Mouse (Mus musculus) lung, adult 2 months (tissue): ENCODE data around the gene Lgals4.

ENCODE experiments used
- CTCF ChIP-seq: fragments of 200-500 bp; IDR thresholded peaks from 2 replicates; pipeline ENCODE4 v1.5.1; 2011; ENCODE audit warnings: mild to moderate bottlenecking, low read length, control low read depth; ENCODE audit not compliant: insufficient read depth
- POLR2A ChIP-seq: fragments of 200-500 bp; IDR thresholded peaks from 2 replicates; pipeline ENCODE4 v1.6.1; 2011; ENCODE audit warnings: low read depth, mild to moderate bottlenecking, control low read depth, low read length, borderline replicate concordance; ENCODE audit errors: extremely low read depth

DNA sequence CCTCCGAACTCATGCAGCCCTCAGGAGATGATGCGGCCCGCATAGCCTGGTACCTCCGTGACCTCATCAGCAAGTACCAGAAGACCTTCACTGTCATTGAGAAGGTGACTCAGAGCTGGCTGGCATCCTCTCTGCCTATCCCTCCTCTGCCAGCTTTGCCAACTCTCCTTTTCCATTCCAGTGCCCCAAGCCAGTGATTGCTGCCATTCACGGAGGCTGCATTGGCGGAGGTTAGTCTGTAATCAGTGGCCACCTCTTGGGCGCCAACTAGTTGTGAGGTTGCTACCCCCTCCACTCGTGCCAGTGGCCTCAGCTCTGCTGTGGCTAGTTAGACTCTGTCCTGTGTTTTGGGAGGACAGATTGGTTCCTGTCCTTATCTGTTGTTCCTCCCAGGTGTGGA, 3.8 kb upstream of the Lgals4 start:
- no peak for TF ChIP-seq POLR2A
- TF ChIP-seq CTCF: no peak
